Mouse (Mus musculus) embryonic facial prominence, embryonic 14.5 days (tissue): ENCODE measurements at regions not wholly inside any gene's neighbourhood (a gene's known extent, or its start where the extent isn't known, plus 50 kb on each side); places are given as distances from the start of the nearest gene placed in this dataset.
"Not testable (repeated sequence)": the region's sequence is repeated elsewhere in the genome, so short reads cannot be mapped to it uniquely, and the experiment has no call there.

Experiments used
- ATAC-seq: fragments of 200-750 bp; cut with Nextera tagmentation; 2 replicates; pipeline ENCODE4 v1.8.0; 2017; ENCODE audit warnings: low read depth, moderate number of reproducible peaks, moderate TSS enrichment
- DNase-seq: peaks from one replicate; pipeline ENCODE4 v3.0.0-alpha.2; 2015; ENCODE audit warnings: low spot score
- H3K27ac ChIP-seq: fragments of 300-500 bp; sonication (generic); replicated peaks from 2 replicates; pipeline ENCODE4 v1.5.1; 2014; ENCODE audit warnings: low read depth, mild to moderate bottlenecking, low read length, moderate library complexity
- H3K27me3 ChIP-seq: fragments of 300-500 bp; sonication (generic); replicated peaks from 2 replicates; pipeline ENCODE4 v1.6.1; 2014; ENCODE audit warnings: low read length; ENCODE audit not compliant: control insufficient read depth, insufficient read depth
- H3K36me3 ChIP-seq: fragments of 300-500 bp; sonication (generic); 2 replicates; pipeline ENCODE4 v1.6.1; 2014; ENCODE audit warnings: low read length, mixed read lengths; ENCODE audit not compliant: control insufficient read depth, insufficient read depth
- H3K4me1 ChIP-seq: fragments of 300-500 bp; sonication (generic); 2 replicates; pipeline ENCODE4 v1.6.1; 2014; ENCODE audit warnings: antibody characterized with exemption, low read length; ENCODE audit not compliant: control insufficient read depth, insufficient read depth
- H3K4me2 ChIP-seq: fragments of 300-500 bp; sonication (generic); 2 replicates; pipeline ENCODE4 v1.6.1; 2014; ENCODE audit warnings: low read depth, mild to moderate bottlenecking, low read length, moderate library complexity, mixed read lengths
- H3K4me3 ChIP-seq: fragments of 300-500 bp; sonication (generic); 2 replicates; pipeline ENCODE4 v1.5.1; 2014; ENCODE audit warnings: low read depth, mild to moderate bottlenecking, low read length
- H3K9ac ChIP-seq: fragments of 300-500 bp; sonication (generic); 2 replicates; pipeline ENCODE4 v1.6.1; 2014; ENCODE audit warnings: low read depth, mild to moderate bottlenecking, low read length, moderate library complexity, mixed read lengths
- H3K9me3 ChIP-seq: fragments of 300-500 bp; sonication (generic); 2 replicates; pipeline ENCODE4 v1.6.1; 2016; ENCODE audit warnings: low read length; ENCODE audit not compliant: control insufficient read depth
- WGBS: fragments of 180-500 bp; shearing (Covaris S2); extraction: QIAGEN DNeasy Blood & Tissue Kit; methylation state at CpG from one replicate; pipeline ENCODE4 v1.1.7; 2014; 5-methylcytosine and 5-hydroxymethylcytosine counted together

GRCm38 (mm10) chr1:113932492-113932891 lies 1752.1 kb upstream of the Cntnap5a start:
- DNase-seq (no peak), ATAC-seq (no peak)
- Histone ChIP-seq H3K4me2 (no peak overlapping the region), H3K4me1 (no peaks in the 10 kb centered on the region), H3K4me3 (no peak overlapping the region), H3K27ac (no peak overlapping the region), H3K36me3 (no peaks in the 10 kb centered on the region), H3K9ac (no peak overlapping the region), H3K9me3 (no peaks in the 10 kb centered on the region), H3K27me3 (no peaks in the 10 kb centered on the region)
- 73% methylated on average over 3 of the region's 3 CpGs for WGBS

- 82% methylated on average over 6 of the region's 6 CpGs for WGBS
- Histone ChIP-seq H3K36me3 (no peaks in the 10 kb centered on the region), H3K27ac (no peak overlapping the region), H3K4me1 (no peaks in the 10 kb centered on the region), H3K9ac (no peak overlapping the region), H3K9me3 (no peaks in the 10 kb centered on the region), H3K27me3 (no peaks in the 10 kb centered on the region), H3K4me2 (no peak overlapping the region), H3K4me3 (no peak overlapping the region)
- no peak for DNase-seq
- ATAC-seq = no peak
These were observed 1726.4 kb upstream of the Cntnap5a start for GRCm38 (mm10) chr1:113958016-113958751.

GRCm38 (mm10) chr1:113959267-113959666 lies 1725.3 kb upstream of the Cntnap5a start:
- not testable (repeated sequence) for H3K36me3 ChIP-seq, H3K9me3 ChIP-seq, ATAC-seq, H3K27ac ChIP-seq, H3K4me1 ChIP-seq, H3K4me2 ChIP-seq, H3K27me3 ChIP-seq, H3K4me3 ChIP-seq, DNase-seq, H3K9ac ChIP-seq
- 84% methylated on average over 1 of the region's 1 CpGs for WGBS

GRCm38 (mm10) chr1:113963931-113964330 lies 1720.6 kb upstream of the Cntnap5a start:
- H3K4me2 ChIP-seq, DNase-seq, ATAC-seq, H3K4me3 ChIP-seq, H3K27ac ChIP-seq, H3K27me3 ChIP-seq, H3K9ac ChIP-seq, H3K9me3 ChIP-seq, H3K36me3 ChIP-seq, H3K4me1 ChIP-seq: not testable (repeated sequence)
- 53% methylated on average over 2 of the region's 2 CpGs for WGBS

- DNase-seq = no peak
- Histone ChIP-seq H3K9me3 (no peaks in the 10 kb centered on the region), H3K36me3 (no peaks in the 10 kb centered on the region), H3K4me3 (no peak overlapping the region), H3K4me2 (no peak overlapping the region), H3K4me1 (no peaks in the 10 kb centered on the region), H3K9ac (no peak overlapping the region), H3K27ac (no peak overlapping the region), H3K27me3 (no peaks in the 10 kb centered on the region)
- 60% methylated on average over 2 of the region's 2 CpGs for WGBS
- no peak for ATAC-seq
These were observed 1720.1 kb upstream of the Cntnap5a start for GRCm38 (mm10) chr1:113964431-113964830.

GRCm38 (mm10) chr1:113970617-113971016 lies 1713.9 kb upstream of the Cntnap5a start:
- H3K9me3 ChIP-seq = no peaks in the 10 kb centered on the region
- no peak for DNase-seq
- WGBS = 77% methylated on average over 1 of the region's 1 CpGs
- no peaks in the 10 kb centered on the region for H3K36me3 ChIP-seq
- no peak overlapping the region for H3K4me2 ChIP-seq
- no peak for ATAC-seq
- no peaks in the 10 kb centered on the region for H3K4me1 ChIP-seq
- H3K27ac ChIP-seq = no peak overlapping the region
- no peaks in the 10 kb centered on the region for H3K27me3 ChIP-seq
- H3K4me3 ChIP-seq = no peak overlapping the region
- no peak overlapping the region for H3K9ac ChIP-seq

GRCm38 (mm10) chr1:113980111-113980510 lies 1704.4 kb upstream of the Cntnap5a start:
- Histone ChIP-seq H3K4me3 (no peak overlapping the region), H3K9me3 (no peaks in the 10 kb centered on the region), H3K36me3 (no peaks in the 10 kb centered on the region), H3K4me1 (no peaks in the 10 kb centered on the region), H3K9ac (no peak overlapping the region), H3K27me3 (no peaks in the 10 kb centered on the region), H3K27ac (no peak overlapping the region), H3K4me2 (no peak overlapping the region)
- no peak for DNase-seq
- ATAC-seq = no peak

GRCm38 (mm10) chr1:113989676-113990296 lies 1694.8 kb upstream of the Cntnap5a start:
- Histone ChIP-seq H3K9me3 (no peaks in the 10 kb centered on the region), H3K27ac (no peak overlapping the region), H3K4me1 (no peaks in the 10 kb centered on the region), H3K36me3 (no peaks in the 10 kb centered on the region), H3K4me2 (no peak overlapping the region), H3K27me3 (no peaks in the 10 kb centered on the region), H3K9ac (no peak overlapping the region), H3K4me3 (no peak overlapping the region)
- DNase-seq = no peak
- 70% methylated on average over 6 of the region's 6 CpGs for WGBS
- ATAC-seq = 0 out of 2 replicates have a peak, but pooled peaks have one; percentile 30

- no peak overlapping the region for H3K4me3 ChIP-seq
- no peaks in the 10 kb centered on the region for H3K36me3 ChIP-seq
- H3K4me2 ChIP-seq = no peak overlapping the region
- H3K9ac ChIP-seq = no peak overlapping the region
- H3K4me1 ChIP-seq = no peaks in the 10 kb centered on the region
- ATAC-seq (no peak), DNase-seq (no peak)
- 73% methylated on average over 2 of the region's 2 CpGs for WGBS
- H3K9me3 ChIP-seq = no peaks in the 10 kb centered on the region
- no peaks in the 10 kb centered on the region for H3K27me3 ChIP-seq
- H3K27ac ChIP-seq = no peak overlapping the region
These were observed 1692.1 kb upstream of the Cntnap5a start for GRCm38 (mm10) chr1:113992488-113992887.
